Mouse (Mus musculus) megakaryocyte, embryonic 14.5 days (primary cell): ENCODE measurements at regions not wholly inside any gene's neighbourhood (a gene's known extent, or its start where the extent isn't known, plus 50 kb on each side); places are given as distances from the start of the nearest gene placed in this dataset.
"Not testable (repeated sequence)": the region's sequence is repeated elsewhere in the genome, so short reads cannot be mapped to it uniquely, and the experiment has no call there.

Experiments
- H3K27me3 ChIP-seq: replicated peaks from 2 replicates; pipeline ENCODE3; 2012; ENCODE audit warnings: inconsistent platforms
- H3K36me3 ChIP-seq: replicated peaks from 2 replicates; pipeline ENCODE3; 2012; ENCODE audit warnings: low read length, inconsistent platforms, mixed read lengths
- H3K4me1 ChIP-seq: 2 replicates; pipeline ENCODE4 v1.6.1; 2012; ENCODE audit warnings: inconsistent platforms
- H3K4me3 ChIP-seq: replicated peaks from 2 replicates; pipeline ENCODE3; 2012; ENCODE audit warnings: moderate library complexity, mild to moderate bottlenecking, inconsistent platforms
- H3K9me3 ChIP-seq: 2 replicates; pipeline ENCODE4 v1.6.1; 2012; ENCODE audit warnings: inconsistent platforms
- FLI1 ChIP-seq: IDR thresholded peaks from 2 replicates; pipeline ENCODE4 v1.6.1; 2012; ENCODE audit warnings: low read length, inconsistent platforms, mixed read lengths
- GATA1 ChIP-seq: IDR thresholded peaks from 3 replicates; pipeline ENCODE4 v1.6.1; 2012; ENCODE audit warnings: mixed read lengths, low read length, inconsistent platforms, borderline replicate concordance

DNA sequence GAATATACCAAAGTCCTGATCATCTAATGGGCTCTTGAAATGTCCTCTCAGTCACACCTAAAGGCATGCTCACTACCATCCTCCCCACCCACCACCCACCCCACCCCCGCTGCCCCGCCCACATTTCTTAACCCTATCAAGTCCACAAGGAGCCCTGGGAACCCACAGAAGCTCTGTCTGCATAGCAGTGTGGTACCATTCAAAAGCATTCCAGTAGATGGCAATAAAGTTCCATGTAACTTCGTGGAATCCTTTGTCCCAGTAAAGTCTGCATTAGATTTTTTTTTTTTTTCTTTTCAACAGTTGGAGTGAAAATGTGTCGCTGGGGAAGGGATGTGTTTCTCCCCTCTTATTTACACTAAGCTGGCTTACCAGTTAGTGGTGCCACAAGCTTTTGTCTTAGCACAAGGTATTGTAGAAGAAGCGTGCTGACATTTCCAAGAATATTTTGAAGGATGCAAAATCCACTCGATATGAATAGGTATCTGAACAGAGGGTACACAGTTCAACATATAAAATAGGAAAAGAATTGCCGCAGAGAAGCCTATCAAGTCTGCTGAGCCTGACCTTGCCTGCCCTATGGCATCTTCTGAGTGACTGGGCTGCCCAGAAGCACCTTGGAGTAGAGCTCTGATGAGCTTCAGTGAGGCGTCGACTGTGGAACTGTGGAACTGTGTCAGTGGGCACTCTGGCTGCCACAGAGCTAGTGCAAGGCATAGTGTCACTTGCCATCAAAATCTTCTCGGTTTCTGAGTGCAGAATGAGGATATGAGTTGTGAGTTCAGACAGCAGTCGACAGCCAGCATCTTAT is 199.0 kb downstream of the Zfp619 start:
- H3K4me1 ChIP-seq: no peaks in the 10 kb centered on the region
- no peaks in the 10 kb centered on the region for H3K27me3 ChIP-seq
- H3K4me3 ChIP-seq: no peak overlapping the region
- TF ChIP-seq FLI1: no peak
- TF ChIP-seq GATA1: no peak
- peaks cover 15% of the 10 kb centered on the region for H3K9me3 ChIP-seq
- no peaks in the 10 kb centered on the region for H3K36me3 ChIP-seq

DNA sequence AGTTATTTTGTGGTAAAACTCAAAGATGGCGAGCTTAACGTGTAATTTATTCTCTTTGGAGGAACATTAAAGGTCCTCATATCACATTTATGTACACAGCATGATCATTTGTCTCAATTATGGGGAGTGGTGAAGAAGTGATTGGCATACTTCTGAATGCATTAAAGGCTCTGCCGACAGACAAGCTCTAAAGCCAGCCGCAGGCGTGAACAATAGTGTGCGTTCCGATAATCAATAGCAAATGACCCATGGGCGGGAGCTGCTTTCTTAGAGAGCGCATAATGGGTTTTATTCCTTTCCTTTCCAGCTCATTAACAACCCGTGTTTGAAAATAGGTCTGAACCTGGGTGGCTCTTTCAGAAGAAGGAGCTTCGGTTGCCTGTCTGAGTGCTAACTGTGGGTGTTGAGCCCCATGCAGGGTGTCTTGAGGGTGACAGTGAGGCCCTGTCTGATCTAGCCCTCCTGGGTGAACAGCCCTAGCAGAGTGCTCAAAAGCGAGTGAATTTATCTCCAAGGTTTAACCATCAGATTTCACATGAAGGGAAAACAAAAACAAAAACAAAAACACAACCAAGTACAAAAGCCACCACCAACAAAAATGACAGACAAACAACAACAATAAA is 210.5 kb downstream of the Zfp619 start:
- TF ChIP-seq GATA1: no peak
- TF ChIP-seq FLI1: no peak
- Histone ChIP-seq H3K4me3 (no peak overlapping the region), H3K9me3 (peaks cover 15% of the 10 kb centered on the region; the same call in 1 of the 2 replicates)

DNA sequence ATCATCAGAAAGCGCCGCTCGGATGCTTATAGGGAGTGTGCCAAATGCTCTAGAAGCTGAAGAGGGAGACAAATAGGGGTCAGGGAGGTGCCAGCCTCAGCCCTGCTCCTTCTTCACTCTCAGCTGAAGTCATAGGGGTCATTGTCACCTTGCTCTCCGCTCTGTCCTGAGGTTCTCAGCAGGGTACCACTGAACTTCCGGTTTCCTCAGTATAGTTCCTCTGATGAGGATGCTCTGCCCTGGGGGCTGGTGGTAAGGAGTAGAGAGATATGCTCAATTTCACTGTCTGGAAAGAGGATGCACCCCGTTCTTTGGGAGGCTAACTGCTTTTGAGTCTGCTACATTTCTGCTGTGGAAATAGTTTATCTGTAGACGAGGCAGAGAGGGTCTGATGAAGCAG is 211.4 kb downstream of the Zfp619 start:
- H3K27me3 ChIP-seq: no peaks in the 10 kb centered on the region
- H3K9me3 ChIP-seq: peaks cover 11% of the 10 kb centered on the region; the same call in 1 of the 2 replicates
- no peaks in the 10 kb centered on the region for H3K36me3 ChIP-seq
- H3K4me1 ChIP-seq: no peaks in the 10 kb centered on the region
- no peak overlapping the region for H3K4me3 ChIP-seq
- no peak for TF ChIP-seq FLI1
- TF ChIP-seq GATA1: no peak

More for the DNA sequence above, 210.5 kb downstream of the Zfp619 start:
- Histone ChIP-seq H3K36me3 (no peaks in the 10 kb centered on the region), H3K4me1 (no peaks in the 10 kb centered on the region), H3K27me3 (no peaks in the 10 kb centered on the region)

DNA sequence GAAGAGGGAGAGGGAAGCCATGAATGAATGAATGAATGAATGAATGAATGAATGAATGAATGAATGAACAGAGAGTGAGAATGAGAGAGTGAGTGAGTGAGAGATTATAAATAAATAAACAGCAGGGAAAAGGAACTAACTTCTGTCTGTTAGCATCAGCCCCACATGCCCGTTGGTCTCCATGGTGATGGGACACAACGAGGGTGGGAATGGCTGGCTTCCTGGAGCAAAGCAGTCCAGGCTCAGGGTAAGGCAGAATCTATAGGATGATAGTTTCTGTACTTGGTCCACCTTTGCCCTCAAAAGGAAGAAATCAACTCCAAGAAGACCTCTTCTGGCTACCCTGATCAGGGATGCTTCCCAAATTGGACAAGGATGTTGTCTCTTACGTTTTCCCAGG is 212.2 kb downstream of the Zfp619 start:
- TF ChIP-seq GATA1 (no peak), FLI1 (no peak)
- Histone ChIP-seq H3K4me1 (no peaks in the 10 kb centered on the region), H3K27me3 (no peaks in the 10 kb centered on the region), H3K9me3 (peaks cover 11% of the 10 kb centered on the region; the same call in 1 of the 2 replicates), H3K36me3 (no peaks in the 10 kb centered on the region), H3K4me3 (no peak overlapping the region)

DNA sequence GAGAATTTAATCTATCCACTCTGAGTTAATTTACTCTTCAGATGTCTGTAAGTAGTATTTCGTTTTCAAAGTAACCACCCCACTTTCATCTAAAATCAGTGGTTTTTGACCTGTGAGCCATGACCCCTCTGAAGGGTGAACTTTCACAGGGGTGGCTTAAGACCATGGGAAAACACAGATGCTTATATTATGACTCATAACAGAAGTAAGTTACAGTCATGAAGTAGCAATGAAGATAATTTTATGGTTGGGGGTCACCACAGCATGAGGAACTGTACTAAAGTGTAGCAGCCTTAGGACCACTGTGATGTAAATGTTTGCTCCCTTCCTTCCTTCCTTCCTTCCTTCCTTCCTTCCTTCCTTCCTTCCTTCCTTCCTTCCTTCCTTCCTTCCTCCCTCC is 215.2 kb downstream of the Zfp619 start:
- H3K4me3 ChIP-seq: no peak overlapping the region
- no peaks in the 10 kb centered on the region for H3K27me3 ChIP-seq
- no peak for TF ChIP-seq GATA1
- no peak for TF ChIP-seq FLI1
- no peaks in the 10 kb centered on the region for H3K4me1 ChIP-seq
- H3K36me3 ChIP-seq: no peaks in the 10 kb centered on the region
- peaks cover 20% of the 10 kb centered on the region; the same call in 1 of the 2 replicates for H3K9me3 ChIP-seq

DNA sequence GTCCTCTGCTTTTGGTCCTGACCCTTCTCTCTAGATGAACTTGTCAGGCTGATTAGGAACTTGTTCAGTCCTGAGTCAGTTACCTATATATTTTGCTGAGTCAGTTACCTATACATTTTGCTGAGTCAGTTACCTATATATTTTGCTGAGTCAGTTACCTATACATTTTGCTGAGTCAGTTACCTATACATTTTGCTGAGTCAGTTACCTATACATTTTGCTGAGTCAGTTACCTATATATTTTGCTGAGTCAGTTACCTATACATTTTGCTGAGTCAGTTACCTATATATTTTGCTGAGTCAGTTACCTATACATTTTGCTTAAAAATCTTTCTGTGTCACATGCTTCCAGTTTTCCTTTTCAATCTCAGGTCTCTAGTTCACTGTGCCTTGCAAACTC is 230.8 kb downstream of the Zfp619 start:
- H3K36me3 ChIP-seq, H3K4me3 ChIP-seq, H3K27me3 ChIP-seq, H3K4me1 ChIP-seq: not testable (repeated sequence)
- H3K9me3 ChIP-seq: peaks cover 30% of the 10 kb centered on the region

DNA sequence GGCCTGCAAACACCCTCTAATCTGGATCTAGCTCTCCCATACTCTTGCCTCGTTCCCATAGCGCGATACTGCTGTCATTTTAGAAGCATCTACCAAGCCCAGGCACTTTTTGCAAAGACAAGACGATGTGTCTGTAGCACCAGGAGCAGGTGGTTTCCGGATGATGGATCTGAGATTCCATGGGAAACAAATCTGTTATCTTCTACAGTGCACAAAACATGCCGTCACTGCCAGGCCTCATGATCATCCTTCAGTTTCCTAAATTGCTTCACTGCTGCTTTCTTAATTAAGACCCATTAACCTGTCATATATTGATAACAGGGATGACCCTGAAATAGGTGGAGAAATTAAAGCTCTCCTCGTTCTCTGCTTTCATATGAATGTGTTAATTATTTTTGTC is 232.9 kb downstream of the Zfp619 start:
- H3K4me1 ChIP-seq: no peaks in the 10 kb centered on the region
- H3K9me3 ChIP-seq: peaks cover 33% of the 10 kb centered on the region
- no peak overlapping the region for H3K4me3 ChIP-seq
- H3K36me3 ChIP-seq: no peaks in the 10 kb centered on the region
- H3K27me3 ChIP-seq: no peaks in the 10 kb centered on the region
- TF ChIP-seq FLI1 (no peak), GATA1 (no peak)

DNA sequence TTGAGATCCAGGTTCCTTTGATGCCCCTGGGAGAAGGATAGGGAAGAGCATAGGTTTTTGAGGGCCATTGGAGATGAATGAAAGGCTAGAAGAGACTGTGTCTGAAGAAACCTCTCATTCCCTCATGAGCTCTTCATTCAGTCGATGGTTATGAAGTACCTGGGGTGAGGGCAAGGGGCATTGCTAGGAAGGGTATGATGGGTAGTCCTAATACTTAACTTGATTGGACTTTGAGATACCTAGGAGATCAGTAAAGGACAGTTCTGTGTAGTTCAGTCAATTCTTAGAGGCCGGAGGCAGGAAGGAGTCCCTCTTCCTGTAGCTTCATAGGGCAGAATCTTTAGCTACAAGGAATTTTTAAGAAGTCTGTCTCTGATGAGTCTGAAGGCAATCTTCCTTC is 246.8 kb downstream of the Zfp619 start:
- TF ChIP-seq FLI1 (no peak), GATA1 (no peak)
- Histone ChIP-seq H3K4me1 (no peaks in the 10 kb centered on the region), H3K27me3 (no peaks in the 10 kb centered on the region), H3K4me3 (no peak overlapping the region), H3K9me3 (no peaks in the 10 kb centered on the region), H3K36me3 (no peaks in the 10 kb centered on the region)

DNA sequence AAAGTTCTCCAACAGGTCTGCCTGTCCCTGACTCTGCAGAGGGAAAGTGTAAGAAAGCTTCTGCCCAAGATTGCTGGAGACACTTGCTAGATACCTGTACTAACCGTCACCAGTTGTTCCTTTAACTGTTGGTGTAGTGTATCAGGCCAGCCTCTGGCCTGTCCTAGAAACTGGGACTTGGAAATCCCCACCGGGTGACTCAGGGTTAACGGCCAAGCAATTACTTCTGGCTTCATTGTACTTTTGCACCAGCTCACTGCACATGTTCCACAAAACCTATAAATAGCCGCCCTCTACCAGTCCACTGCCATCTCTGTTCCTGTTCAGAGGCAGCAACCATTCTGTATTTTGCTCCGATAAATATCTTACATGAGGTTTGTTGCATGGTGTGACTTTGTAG is 247.5 kb downstream of the Zfp619 start:
- H3K4me1 ChIP-seq: no peaks in the 10 kb centered on the region
- H3K4me3 ChIP-seq: no peak overlapping the region
- no peak for TF ChIP-seq FLI1
- TF ChIP-seq GATA1: no peak
- no peaks in the 10 kb centered on the region for H3K27me3 ChIP-seq
- no peaks in the 10 kb centered on the region for H3K9me3 ChIP-seq
- H3K36me3 ChIP-seq: no peaks in the 10 kb centered on the region

DNA sequence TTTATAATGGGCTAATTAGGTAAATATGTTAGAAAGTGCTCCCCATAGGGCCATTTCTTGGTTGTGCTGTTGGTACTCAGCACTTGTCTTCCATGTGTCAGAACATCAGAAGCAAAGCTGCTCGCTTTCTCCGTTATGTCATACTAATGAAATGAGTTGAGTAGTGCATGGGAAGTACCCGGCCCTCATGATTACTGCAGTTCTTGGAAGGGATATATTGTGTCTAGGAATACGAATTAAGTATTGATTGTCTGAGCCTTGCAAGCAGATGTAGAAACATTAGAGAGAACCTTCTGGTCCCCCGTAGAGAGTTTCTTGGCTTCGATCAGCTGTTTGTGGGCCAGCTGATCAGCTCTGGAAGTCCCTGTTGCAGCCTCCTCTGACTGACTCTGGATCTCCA is 255.7 kb downstream of the Zfp619 start:
- H3K36me3 ChIP-seq: no peaks in the 10 kb centered on the region
- no peaks in the 10 kb centered on the region for H3K27me3 ChIP-seq
- peaks cover 22% of the 10 kb centered on the region for H3K9me3 ChIP-seq
- H3K4me3 ChIP-seq: no peak overlapping the region
- H3K4me1 ChIP-seq: no peaks in the 10 kb centered on the region
- TF ChIP-seq FLI1: no peak
- no peak for TF ChIP-seq GATA1

DNA sequence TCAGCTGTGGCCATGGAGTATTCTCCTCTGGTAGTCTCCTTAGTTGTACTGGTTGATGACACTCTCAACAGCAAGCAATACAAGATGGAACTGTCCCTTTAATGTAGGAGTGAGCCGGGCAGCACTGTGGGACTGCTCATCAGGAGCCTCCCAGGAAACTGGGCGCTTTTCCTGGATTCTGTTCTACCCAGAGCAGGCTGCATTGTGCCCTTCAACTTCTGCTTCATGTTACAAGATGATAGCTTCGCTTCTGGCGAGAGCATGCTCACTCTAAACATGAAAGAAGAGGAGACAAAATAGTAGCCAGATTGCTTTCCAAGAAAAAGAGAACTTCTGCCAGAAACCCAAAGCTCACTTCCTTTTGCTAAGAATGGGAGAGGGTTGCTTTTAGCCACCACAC is 271.8 kb downstream of the Zfp619 start:
- Histone ChIP-seq H3K4me1 (no peaks in the 10 kb centered on the region), H3K9me3 (peaks cover 29% of the 10 kb centered on the region), H3K4me3 (no peak overlapping the region), H3K27me3 (no peaks in the 10 kb centered on the region), H3K36me3 (no peaks in the 10 kb centered on the region)
- TF ChIP-seq FLI1 (no peak), GATA1 (no peak)
